Comparison of ENCODE assay signal across 9 mouse cellular contexts in the genomic region with DNA sequence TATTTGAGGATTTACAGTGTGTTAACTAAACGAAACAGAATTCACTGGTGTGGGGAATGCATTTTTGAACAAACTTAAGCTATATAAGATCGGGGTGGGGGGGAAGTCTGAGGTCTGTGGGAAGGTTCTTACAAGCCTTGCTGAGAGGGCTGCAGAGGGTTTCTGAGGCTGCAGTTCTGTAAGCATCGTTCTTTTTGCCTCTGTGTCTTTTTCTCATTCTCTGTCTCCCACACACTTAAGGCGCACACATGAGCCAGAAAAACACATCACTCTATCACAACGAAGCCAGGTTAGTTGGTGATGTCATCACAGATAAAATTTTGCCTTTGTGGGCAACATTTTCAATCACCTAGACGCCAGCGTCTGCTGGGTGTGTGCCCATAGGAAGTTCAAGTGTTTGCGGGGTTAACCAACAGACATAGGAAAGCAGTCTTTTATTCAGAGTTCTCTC.
DNase-seq lines count a peak whose midpoint lies in the region; ATAC-seq and TF ChIP-seq lines count a peak whose summit lies in the region.
"Had no signal": no experiment of that assay in that cellular context is flagged by ENCODE, and none has a peak within 500 bp of the region (broad histone marks: within the 10 kb centered on the region; RNA-seq: fewer than 3 reads in every experiment).

No protein-coding gene starts in this region.

- no peak for TF ChIP-seq POLR2A in cortical plate, adult 2 months (IDR thresholded peaks at IDR 0.05; ENCODE audit: extremely low read depth, insufficient read depth, low read length)
- TF ChIP-seq POLR2A in limb, embryonic 14.5 days (IDR thresholded peaks at IDR 0.05; ENCODE audit: borderline replicate concordance, extremely low read depth, insufficient read depth, insufficient read length): no peak

- H3K27ac ChIP-seq in cortical plate, adult 2 months (ENCODE audit: insufficient read depth, low read length): peak overlapping the region; percentile 94
- H3K27ac ChIP-seq in hindbrain, embryonic 10.5 days: peak overlapping the region; percentile 95
- peak overlapping the region; percentile 95 for H3K27ac ChIP-seq in limb, embryonic 14.5 days (replicated peaks; ENCODE audit: low read depth, low read length)
- H3K27ac ChIP-seq in midbrain, embryonic 16.5 days (ENCODE audit: low read length): peak overlapping the region; percentile 88

- H3K4me2 ChIP-seq in limb, embryonic 14.5 days (replicated peaks; ENCODE audit: low read depth, low read length, severe bottlenecking): peak overlapping the region; percentile 65
- peak overlapping the region; percentile 41 for H3K4me2 ChIP-seq in midbrain, embryonic 16.5 days (ENCODE audit: low read length)

- no peaks in the 10 kb centered on the region for H3K36me3 ChIP-seq in hindbrain, embryonic 10.5 days
- H3K36me3 ChIP-seq in limb, embryonic 14.5 days (ENCODE audit: control insufficient read depth, insufficient read depth, low read length): 0 out of 2 replicates have a peak, but pooled peaks cover 3% of the 10 kb centered on the region
- H3K36me3 ChIP-seq in midbrain, embryonic 16.5 days (ENCODE audit: control insufficient read depth, insufficient read depth, low read length): no peaks in the 10 kb centered on the region
- H3K36me3 ChIP-seq: G1E had no signal

- H3K4me1 ChIP-seq in cortical plate, adult 2 months (ENCODE audit: control insufficient read depth, insufficient read depth, low read length): peaks cover 6% of the 10 kb centered on the region
- H3K4me1 ChIP-seq in hindbrain, embryonic 10.5 days (replicated peaks): peaks cover 36% of the 10 kb centered on the region
- H3K4me1 ChIP-seq in limb, embryonic 14.5 days (ENCODE audit: control insufficient read depth, insufficient read depth, low read length): peaks cover 15% of the 10 kb centered on the region
- peaks cover 30% of the 10 kb centered on the region for H3K4me1 ChIP-seq in midbrain, embryonic 16.5 days (ENCODE audit: control insufficient read depth, insufficient read depth, low read length)

- TF ChIP-seq CTCF in cortical plate, adult 2 months (IDR thresholded peaks at IDR 0.05; ENCODE audit: extremely low read depth, insufficient read depth, low read length): no peak

- peak overlapping the region; percentile 74 for H3K4me3 ChIP-seq in cortical plate, adult 2 months (ENCODE audit: insufficient read depth, low read length)
- peak overlapping the region; percentile 78 for H3K4me3 ChIP-seq in hindbrain, embryonic 10.5 days
- peak overlapping the region; percentile 73 for H3K4me3 ChIP-seq in limb, embryonic 14.5 days (replicated peaks; ENCODE audit: low read length)
- peak overlapping the region; percentile 81 for H3K4me3 ChIP-seq in midbrain, embryonic 16.5 days (ENCODE audit: low read depth, low read length)

- peak; percentile 52 to 63 for DNase-seq in frontal cortex, postnatal 36 days (ENCODE audit: low spot score in 2 of 2)
- no peak for DNase-seq in frontal cortex, postnatal 10 days (ENCODE audit: low spot score in 2 of 2)
- DNase-seq in CD4-positive helper T cell, adult 2 months (ENCODE audit: low read depth, low spot score): peak; percentile 71
- peak; percentile 42 for DNase-seq in hindbrain, embryonic 10.5 days (ENCODE audit: low spot score)
- DNase-seq in limb, embryonic 14.5 days (ENCODE audit: low spot score): peak; percentile 23
- DNase-seq in yolk sac, embryonic 10.5 days (ENCODE audit: low spot score): peak; percentile 3

- ATAC-seq in limb, embryonic 14.5 days (ENCODE audit: low FRiP score, low read depth): peak; percentile 60
- ATAC-seq in midbrain, embryonic 16.5 days: peak; percentile 40; the same call in 1 of the 2 replicates

- H3K9me3 ChIP-seq in hindbrain, embryonic 10.5 days: no peaks in the 10 kb centered on the region
- no peaks in the 10 kb centered on the region for H3K9me3 ChIP-seq in limb, embryonic 14.5 days (ENCODE audit: control insufficient read depth, low read length)
- H3K9me3 ChIP-seq in midbrain, embryonic 16.5 days (replicated peaks; ENCODE audit: control insufficient read depth, low read length, poor library complexity, severe bottlenecking): no peaks in the 10 kb centered on the region

- no peaks in the 10 kb centered on the region for H3K27me3 ChIP-seq in hindbrain, embryonic 10.5 days (ENCODE audit: insufficient read depth, poor library complexity, severe bottlenecking)
- H3K27me3 ChIP-seq in limb, embryonic 14.5 days (ENCODE audit: control insufficient read depth, insufficient read depth, low read length): no peaks in the 10 kb centered on the region
- H3K27me3 ChIP-seq in midbrain, embryonic 16.5 days (ENCODE audit: control insufficient read depth, insufficient read depth, low read depth, low read length): no peaks in the 10 kb centered on the region

- 24% methylated on average over 8 of the region's 8 CpGs for WGBS in hindbrain, embryonic 10.5 days
- 4% methylated on average over 8 of the region's 8 CpGs for WGBS in limb, embryonic 14.5 days
- 0% methylated on average over 8 of the region's 8 CpGs for WGBS in midbrain, embryonic 16.5 days

- H3K9ac ChIP-seq in limb, embryonic 14.5 days (ENCODE audit: low read depth, low read length, severe bottlenecking): peak overlapping the region; percentile 90
- H3K9ac ChIP-seq in midbrain, embryonic 16.5 days (ENCODE audit: low read depth, low read length): peak overlapping the region; percentile 70

Comparison
In these comparisons a context has a peak if more than half of its experiments do, and no peak if none do; other contexts are left out.
1. DNase-seq: peak in frontal cortex, postnatal 36 days (2 of 2), CD4-positive helper T cell, adult 2 months (single experiment), hindbrain, embryonic 10.5 days (single experiment), limb, embryonic 14.5 days (single experiment) and yolk sac, embryonic 10.5 days (single experiment); none in frontal cortex, postnatal 10 days (0 of 2).
2. Peak in every context shown above with its lines, with median percentiles within 50 percentile points of each other: H3K27ac ChIP-seq and H3K4me3 ChIP-seq.